In genomic region chr1:132903519-132903918, GRCm38 (mm10) we compare ENCODE assay signal across 18 mouse cellular contexts. TPM values are rescaled to one million over a fixed set of nuclear protein-coding genes. Genes with fewer than 3 reads are reported as not detected.
"Had no signal": no experiment of that assay in that cellular context is flagged by ENCODE, and none has a peak within 500 bp of the region (broad histone marks: within the 10 kb centered on the region; RNA-seq: fewer than 3 reads in every experiment).

No protein-coding gene starts in this region.

- H3K36me3 ChIP-seq: liver, embryonic 12.5 days; midbrain, embryonic 12.5 days; neural tube, embryonic 12.5 days; stomach, embryonic 15.5 days had no signal

- H3K27me3 ChIP-seq: midbrain, embryonic 12.5 days; neural tube, embryonic 12.5 days; stomach, embryonic 15.5 days had no signal

- H3K9me3 ChIP-seq: liver, embryonic 12.5 days; midbrain, embryonic 12.5 days; neural tube, embryonic 12.5 days; stomach, embryonic 15.5 days had no signal

- H3K27ac ChIP-seq: liver, embryonic 12.5 days; liver, embryonic 14.5 days; midbrain, embryonic 12.5 days; neural tube, embryonic 12.5 days; stomach, embryonic 15.5 days; stomach, postnatal 0 days had no signal

- H3K4me1 ChIP-seq: liver, embryonic 12.5 days; stomach, embryonic 15.5 days had no signal

- DNase-seq: lung, adult 18-20 months; lung, embryonic 14.5 days; lung, postnatal 10 days; lung, postnatal 4 days; right cerebral cortex, postnatal 14 days; thymus, adult 2 months; thymus, postnatal 25 days; thymus, postnatal 4 days had no signal

- ATAC-seq: liver, embryonic 12.5 days had no signal

- H3K4me2 ChIP-seq: liver, embryonic 12.5 days; lung, embryonic 14.5 days; midbrain, embryonic 12.5 days; neural tube, embryonic 12.5 days; stomach, embryonic 15.5 days had no signal

- H3K4me3 ChIP-seq: liver, embryonic 12.5 days; midbrain, embryonic 12.5 days; neural tube, embryonic 12.5 days; stomach, embryonic 15.5 days had no signal

- H3K9ac ChIP-seq: liver, embryonic 12.5 days; liver, embryonic 14.5 days; lung, embryonic 14.5 days; midbrain, embryonic 12.5 days; neural tube, embryonic 12.5 days; stomach, embryonic 15.5 days had no signal

RNA-seq across cellular contexts. Expression of gene Lrrn2, which starts 23.4 kb away (rescaled TPM):
- total RNA-seq: liver, adult 2 months; megakaryocyte-erythroid progenitor cell, adult 5-6 weeks; monocyte, adult 5-6 weeks; neutrophil, adult 5-6 weeks had no signal
- polyA plus RNA-seq: liver, adult 2 months had no signal
